Mouse (Mus musculus) cortical plate, adult 2 months (tissue): ENCODE results near the gene Pax9. TPM values are rescaled to one million over a fixed set of nuclear protein-coding genes. Genes with fewer than 3 reads are reported as not detected.
A peak's percentile ranks its signal among the peaks of the same experiment; 100 is the strongest.

Source experiments
- H3K27ac ChIP-seq: fragments of 200-500 bp; 2 replicates; pipeline ENCODE4 v1.5.1; 2012; ENCODE audit warnings: low read length, control low read depth, inconsistent platforms; ENCODE audit not compliant: insufficient read depth
- H3K4me1 ChIP-seq: fragments of 200-500 bp; 2 replicates; pipeline ENCODE4 v1.6.1; 2011; ENCODE audit warnings: low read length; ENCODE audit not compliant: control insufficient read depth, insufficient read depth
- H3K4me3 ChIP-seq: fragments of 200-500 bp; 2 replicates; pipeline ENCODE4 v1.5.1; 2011; ENCODE audit warnings: mild to moderate bottlenecking, low read length, control low read depth; ENCODE audit not compliant: insufficient read depth
- CTCF ChIP-seq: fragments of 200-500 bp; IDR thresholded peaks from 2 replicates; pipeline ENCODE4 v1.5.1; 2011; ENCODE audit warnings: mild to moderate bottlenecking, control low read depth, low read length; ENCODE audit not compliant: insufficient read depth; ENCODE audit errors: extremely low read depth
- POLR2A ChIP-seq: fragments of 200-500 bp; IDR thresholded peaks from 2 replicates; pipeline ENCODE4 v1.6.1; 2011; ENCODE audit warnings: mild to moderate bottlenecking, low read length, control low read depth; ENCODE audit not compliant: insufficient read depth; ENCODE audit errors: extremely low read depth
- polyA plus RNA-seq: library from polyadenylated mRNA; depleted of rRNA; stranded (reverse); fragments of >200 nt; gene quantifications from 2 replicates; pipeline ENCODE4 v1.2.3, GENCODE M21; 2012; rRNA removed

The Pax9 gene
- polyA plus RNA-seq, result not detected in 2 replicates

- no peaks in the 10 kb centered on the region for H3K4me1 ChIP-seq
- no peak for TF ChIP-seq CTCF
- TF ChIP-seq POLR2A, result no peak
- H3K27ac ChIP-seq, result no peak within 1 kb of the TSS
- no peak within 1 kb of the TSS for H3K4me3 ChIP-seq
Observed at GRCm38 (mm10) chr12:56691427-56692079, at the start of gene Pax9. TSS of gene Pax9 (plus strand) at chr12:56691767.

DNA sequence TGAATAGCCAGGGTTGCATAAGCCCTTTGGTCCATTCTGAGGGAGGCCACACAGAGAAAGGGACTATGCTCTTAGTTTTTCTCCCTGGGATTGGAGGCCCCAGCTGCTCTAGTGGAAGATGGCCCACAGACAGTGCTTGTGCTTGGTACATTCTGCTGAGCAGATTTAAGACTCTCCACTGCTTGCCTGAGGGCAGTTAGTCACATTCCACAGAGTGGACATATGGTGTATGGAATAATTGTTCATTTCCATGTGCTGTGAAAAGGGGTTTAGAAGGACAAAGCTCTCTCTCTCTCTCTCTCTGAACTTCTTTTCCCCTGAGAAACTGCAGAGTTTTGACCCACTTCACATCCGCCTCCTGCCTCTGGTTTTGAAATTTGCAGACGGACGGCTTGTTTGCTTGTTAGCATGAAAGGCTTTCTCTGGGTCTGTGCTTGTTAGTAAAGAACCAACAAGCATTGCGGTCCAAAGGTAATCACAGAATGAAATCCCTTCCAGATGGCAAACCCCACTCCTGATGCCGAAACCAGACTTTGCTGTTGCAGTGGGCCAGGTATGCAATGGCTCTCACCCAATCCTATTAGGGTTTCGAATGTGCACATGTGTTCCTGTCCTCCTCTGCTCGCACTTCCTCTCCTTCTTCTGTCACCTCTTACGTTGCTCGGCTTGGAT lies 22.0 kb upstream of the Pax9 start:
- no peak overlapping the region for H3K27ac ChIP-seq
- TF ChIP-seq POLR2A (no peak), CTCF (no peak)
- no peak overlapping the region for H3K4me3 ChIP-seq
- no peaks in the 10 kb centered on the region for H3K4me1 ChIP-seq

GRCm38 (mm10) chr12:56670795-56671194 lies 20.8 kb upstream of the Pax9 start:
- no peak for TF ChIP-seq CTCF
- no peak for TF ChIP-seq POLR2A
- no peaks in the 10 kb centered on the region for H3K4me1 ChIP-seq

GRCm38 (mm10) chr12:56674726-56675125 lies 16.8 kb upstream of the Pax9 start:
- TF ChIP-seq POLR2A (no peak), CTCF (peak; percentile 43)
- Histone ChIP-seq H3K4me1 (no peaks in the 10 kb centered on the region), H3K4me3 (no peak overlapping the region), H3K27ac (no peak overlapping the region)

More at GRCm38 (mm10) chr12:56670795-56671194, 20.8 kb upstream of the Pax9 start:
- H3K4me3 ChIP-seq, result no peak overlapping the region
- H3K27ac ChIP-seq, result no peak overlapping the region

DNA sequence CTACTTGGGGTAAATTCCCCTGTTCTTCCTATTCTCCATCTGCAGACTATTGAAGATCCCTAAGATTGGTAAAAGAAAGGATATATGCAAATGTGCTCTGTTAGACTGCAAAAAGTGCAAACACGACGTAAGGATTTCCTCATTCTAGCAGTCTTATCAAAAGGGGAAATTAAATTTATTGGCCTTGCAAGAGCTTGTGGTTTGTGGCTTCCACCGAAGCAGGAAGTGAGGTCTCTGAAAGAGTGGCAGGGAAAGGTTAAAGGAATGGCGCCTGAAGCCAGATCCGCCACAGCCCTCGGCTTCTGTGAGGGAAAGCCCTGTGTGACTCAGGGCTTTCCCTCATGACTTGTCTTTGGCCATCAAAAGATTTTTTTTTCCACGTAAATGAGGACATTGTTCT lies 13.9 kb upstream of the Pax9 start:
- Histone ChIP-seq H3K4me1 (no peaks in the 10 kb centered on the region), H3K27ac (no peak overlapping the region)
- TF ChIP-seq CTCF (no peak), POLR2A (no peak)

DNA sequence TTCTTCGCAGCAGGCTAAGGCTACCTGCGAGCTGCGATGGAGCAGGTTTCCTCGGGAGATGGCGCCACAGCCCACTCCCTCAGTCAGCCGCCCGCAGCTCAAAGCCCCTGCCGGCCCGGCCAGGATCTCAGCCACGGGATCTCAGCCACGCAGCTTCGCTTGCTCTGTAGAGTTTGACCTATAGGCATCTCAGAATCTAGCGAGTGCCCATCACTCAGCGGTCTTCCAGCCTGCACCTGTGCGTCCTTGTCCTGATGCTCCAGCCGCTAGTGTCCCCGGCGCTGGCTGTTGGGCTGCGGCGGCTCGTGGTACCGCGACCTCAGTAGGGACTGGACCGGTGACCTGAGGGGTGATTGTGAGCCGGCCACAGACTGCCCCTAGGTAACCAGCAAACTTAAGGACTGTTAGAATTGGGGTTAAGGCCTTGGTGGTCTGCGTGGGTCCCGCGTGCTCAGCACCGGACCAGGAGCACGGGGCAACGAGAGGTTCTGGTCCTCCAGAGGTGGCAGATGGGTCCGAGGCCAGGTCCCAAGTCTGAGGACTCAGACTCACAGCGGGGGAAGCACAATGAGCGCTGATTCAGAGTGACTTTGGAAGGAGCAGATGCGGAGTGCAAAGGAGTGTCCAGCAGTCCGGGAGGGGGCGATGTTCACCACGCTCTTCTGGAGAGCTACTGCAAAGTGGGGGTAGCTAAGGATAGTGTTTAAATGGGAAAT lies 10.3 kb upstream of the Pax9 start:
- 0 out of 2 replicates have a peak, but pooled peaks have one; percentile 8 for TF ChIP-seq CTCF
- TF ChIP-seq POLR2A, result no peak
- Histone ChIP-seq H3K4me1 (no peaks in the 10 kb centered on the region), H3K4me3 (no peak overlapping the region), H3K27ac (no peak overlapping the region)

More for the DNA sequence above, 13.9 kb upstream of the Pax9 start:
- no peak overlapping the region for H3K4me3 ChIP-seq

GRCm38 (mm10) chr12:56687640-56688481 lies 3.7 kb upstream of the Pax9 start:
- TF ChIP-seq POLR2A (no peak), CTCF (no peak)
- no peak overlapping the region for H3K27ac ChIP-seq
- no peak overlapping the region for H3K4me3 ChIP-seq
- H3K4me1 ChIP-seq, result no peaks in the 10 kb centered on the region

- Histone ChIP-seq H3K4me3 (no peak overlapping the region), H3K4me1 (no peaks in the 10 kb centered on the region), H3K27ac (no peak overlapping the region)
- TF ChIP-seq CTCF (no peak), POLR2A (no peak)
Observed at GRCm38 (mm10) chr12:56688482-56688840, 3.1 kb upstream of the Pax9 start.

DNA sequence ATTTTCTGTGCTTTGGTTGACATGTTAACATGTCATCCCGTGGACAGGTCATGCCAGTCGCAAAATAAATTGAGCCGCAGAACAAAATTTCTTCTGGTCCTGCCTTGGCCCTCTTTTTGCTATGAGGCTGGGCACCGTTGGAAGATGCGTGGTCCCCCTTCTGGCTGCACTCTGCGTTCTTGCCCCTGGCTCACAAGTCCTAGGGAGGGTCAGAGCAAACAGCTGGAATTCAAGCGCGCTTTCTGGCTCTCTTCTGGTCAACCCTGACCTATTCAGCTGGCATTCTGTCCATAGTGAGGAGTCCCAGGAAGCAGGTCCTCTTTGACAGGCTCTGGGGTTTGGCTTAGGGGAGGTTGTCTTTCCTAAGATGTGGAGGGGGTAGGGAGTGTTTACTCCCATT lies 2.6 kb upstream of the Pax9 start:
- H3K4me1 ChIP-seq, result no peaks in the 10 kb centered on the region
- no peak overlapping the region for H3K4me3 ChIP-seq
- TF ChIP-seq CTCF, result no peak
- no peak for TF ChIP-seq POLR2A
- no peak overlapping the region for H3K27ac ChIP-seq
